Mouse (Mus musculus): ENCODE data around the gene Gstm3.
"Not testable (repeated sequence)": the region's sequence is repeated elsewhere in the genome, so short reads cannot be mapped to it uniquely, and the experiment has no call there.

The Gstm3 gene

GRCm38 (mm10) chr3:107968724-107969395 is at the start of gene Gstm3:
Gene Gstm3, minus strand, starts transcription at chr3:107969283.
- no peak for DNase-seq (ENCODE audit: low read depth)

GRCm38 (mm10) chr3:108018190-108018820 is 49.2 kb upstream of the Gstm3 start:
- no peak for DNase-seq (ENCODE audit: low read depth)

DNA sequence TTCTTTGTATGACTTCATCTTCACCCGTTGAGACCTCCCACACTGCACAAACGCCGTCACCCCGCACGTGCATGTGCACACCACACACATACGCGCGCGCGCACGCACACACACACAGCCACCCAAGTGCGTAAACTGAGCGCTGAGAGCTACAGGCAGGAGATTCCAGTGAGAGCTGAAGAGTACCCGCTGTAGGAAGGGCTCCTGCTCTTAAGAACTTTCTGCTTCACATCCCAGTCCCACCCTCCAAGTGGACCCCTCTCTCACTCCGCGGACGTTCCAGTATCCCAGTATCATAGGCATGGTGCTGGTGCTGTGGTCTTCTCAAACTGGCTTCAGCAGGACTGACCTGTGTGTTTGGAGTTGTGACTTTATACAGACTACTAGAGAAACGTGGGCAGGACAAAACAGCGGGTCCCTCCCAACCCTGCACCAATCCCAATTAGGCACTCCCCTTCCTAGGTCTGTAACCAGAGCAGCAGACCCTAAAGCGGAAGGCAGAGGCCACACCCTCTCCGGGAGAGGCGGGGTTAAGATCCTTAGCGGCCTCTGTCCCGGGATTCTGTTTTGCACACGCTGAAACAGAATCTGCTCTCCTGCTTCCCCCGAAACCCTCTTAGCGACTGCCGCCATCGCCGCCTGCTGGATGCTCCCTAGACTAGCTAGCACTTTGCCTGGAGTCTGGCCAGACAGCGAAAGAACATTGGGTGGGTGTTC is 48.5 kb upstream of the Gstm3 start, which contains the start of gene Gstm1:
Gstm1 (minus strand) TSS at position 501 of the 717 bp plus-strand sequence.
- peak; percentile 71 for DNase-seq (ENCODE audit: low read depth)

DNA sequence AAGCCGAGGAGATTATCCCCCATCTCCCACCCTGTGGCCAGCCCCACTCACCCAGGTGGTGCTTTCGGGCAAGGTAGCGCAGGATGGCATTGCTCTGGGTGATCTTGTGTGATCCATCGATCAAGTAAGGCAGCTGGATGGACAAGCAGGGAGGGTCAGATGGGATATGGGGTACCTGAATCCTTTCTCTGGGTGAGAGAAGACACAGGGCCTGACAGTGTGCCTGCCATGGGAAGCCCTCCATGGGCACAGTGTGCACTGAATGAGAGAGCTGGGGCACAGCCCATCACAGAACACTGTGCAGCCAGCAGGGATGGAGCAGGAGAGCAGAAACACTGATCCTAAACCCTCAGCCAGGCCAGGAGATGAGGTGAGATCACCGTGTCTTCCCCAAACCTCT is 47.4 kb upstream of the Gstm3 start:
- not testable (repeated sequence) for DNase-seq (ENCODE audit: low read depth)

DNA sequence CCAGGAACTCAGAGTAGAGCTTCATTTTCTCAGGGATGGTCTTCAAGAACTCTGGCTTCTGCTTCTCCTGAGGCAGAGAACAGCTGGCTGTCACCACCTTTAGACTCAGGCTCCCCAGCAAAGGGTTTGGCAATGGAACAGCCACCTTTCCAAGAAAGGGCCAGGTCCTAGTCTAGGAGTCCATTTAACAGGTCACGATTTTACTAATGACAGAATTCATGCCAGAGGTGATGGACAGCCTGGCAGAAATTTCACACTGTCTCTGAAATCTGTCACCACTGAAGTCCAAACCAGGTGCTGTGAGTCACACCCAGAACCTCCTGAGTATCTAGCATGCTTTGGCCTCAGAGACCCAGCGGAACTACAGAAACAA is 45.9 kb upstream of the Gstm3 start:
- DNase-seq (ENCODE audit: low read depth): no peak

GRCm38 (mm10) chr3:108014098-108014973 is 45.3 kb upstream of the Gstm3 start:
- no peak for DNase-seq (ENCODE audit: low read depth)

DNA sequence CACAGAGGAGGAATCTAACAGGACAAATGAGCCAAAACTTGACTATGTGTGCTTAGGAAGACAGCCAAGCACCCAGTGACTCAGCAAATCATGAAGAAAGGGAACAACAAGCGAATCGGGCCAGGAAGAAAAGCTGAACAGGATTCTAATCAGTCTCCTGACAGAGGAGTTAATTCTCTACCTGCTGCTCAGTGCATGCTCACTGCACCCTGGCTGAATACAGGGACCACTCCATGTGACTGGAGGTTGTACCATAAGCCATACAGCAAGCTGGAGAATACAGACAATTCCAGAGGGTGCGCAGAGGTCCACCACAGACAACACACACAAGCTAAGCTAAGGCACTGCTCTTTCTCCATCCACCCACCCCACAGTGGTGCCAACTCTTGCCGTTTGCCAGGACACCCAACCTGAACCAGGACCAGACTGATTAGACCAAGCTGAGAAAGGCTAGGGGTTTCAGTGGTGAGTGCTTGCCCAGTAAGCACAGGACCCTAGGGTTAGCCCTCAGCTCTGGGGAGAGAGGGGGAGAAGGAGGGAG is 44.3 kb upstream of the Gstm3 start:
- DNase-seq (ENCODE audit: low read depth): no peak

DNA sequence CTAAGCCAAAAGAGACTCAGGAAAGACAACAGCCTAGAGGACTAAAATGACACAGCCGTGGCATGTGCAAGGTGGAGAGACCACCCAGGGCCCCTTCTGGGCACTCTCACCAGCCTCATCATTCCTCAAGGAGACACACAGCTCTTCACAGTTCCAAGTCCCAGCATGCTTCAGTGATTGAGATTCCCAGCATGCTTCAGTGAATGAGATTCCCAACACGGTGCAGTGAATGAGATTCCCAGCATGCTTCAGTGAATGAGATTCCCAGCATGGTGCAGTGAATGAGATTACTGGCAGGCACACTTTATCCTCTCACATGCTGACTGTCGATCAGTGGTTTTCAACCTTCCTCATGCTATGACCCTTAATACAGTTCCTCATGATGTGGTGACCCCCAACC is 42.5 kb upstream of the Gstm3 start:
- no peak for DNase-seq (ENCODE audit: low read depth)

- no peak for DNase-seq (ENCODE audit: low read depth)
Measured at GRCm38 (mm10) chr3:108010286-108010685, 41.2 kb upstream of the Gstm3 start.

DNA sequence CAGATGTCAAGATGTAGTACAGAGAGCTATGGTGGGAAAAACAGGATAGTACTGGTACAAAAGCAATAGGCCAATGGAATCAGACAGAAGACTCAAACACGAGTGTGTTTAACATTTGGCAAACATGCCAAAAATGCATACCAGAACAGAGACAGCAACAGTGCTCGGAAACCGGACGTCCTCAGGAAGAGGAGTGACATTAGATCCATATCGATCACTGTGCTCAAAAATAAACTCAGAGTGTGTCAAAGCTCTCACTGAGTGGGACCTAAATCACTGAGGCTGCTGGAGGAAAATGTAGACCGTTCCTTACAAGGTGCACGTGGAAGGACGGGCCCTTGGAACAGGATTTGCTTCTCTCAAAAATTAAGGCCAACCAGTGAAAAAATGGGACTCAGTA is 32.9 kb upstream of the Gstm3 start:
- no peak for DNase-seq (ENCODE audit: low read depth)

DNA sequence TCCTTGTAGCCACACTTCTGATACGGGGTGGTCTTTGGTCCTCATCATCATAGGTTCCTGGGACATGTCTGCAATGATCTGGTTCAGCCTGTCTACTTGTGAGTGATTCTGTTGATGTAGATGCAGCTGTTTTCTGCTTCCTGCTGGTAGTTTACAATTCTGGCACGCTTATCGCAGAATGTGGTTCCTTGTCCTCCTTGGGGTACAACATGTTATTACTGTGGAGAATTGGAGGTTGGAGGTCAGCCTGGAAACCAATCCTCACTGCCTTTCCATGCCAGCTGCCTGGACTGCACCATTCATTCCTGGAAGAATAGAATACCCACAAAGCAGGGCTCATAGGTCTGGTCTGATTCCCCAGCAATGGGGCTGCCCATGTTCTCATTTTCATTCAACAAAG is 30.4 kb upstream of the Gstm3 start:
- DNase-seq (ENCODE audit: low read depth): no peak

GRCm38 (mm10) chr3:107998591-107998990 is 29.5 kb upstream of the Gstm3 start:
- DNase-seq (ENCODE audit: low read depth): no peak

GRCm38 (mm10) chr3:107996576-107996975 is 27.5 kb upstream of the Gstm3 start:
- DNase-seq (ENCODE audit: low read depth): no peak

- DNase-seq (ENCODE audit: low read depth): not testable (repeated sequence)
Measured at GRCm38 (mm10) chr3:107995974-107996373, 26.9 kb upstream of the Gstm3 start.

- no peak for DNase-seq (ENCODE audit: low read depth)
Measured at GRCm38 (mm10) chr3:107986041-107986562, 17.0 kb upstream of the Gstm3 start, which contains the start of gene Gstm2. Gene Gstm2, minus strand, starts transcription at chr3:107986453.

DNA sequence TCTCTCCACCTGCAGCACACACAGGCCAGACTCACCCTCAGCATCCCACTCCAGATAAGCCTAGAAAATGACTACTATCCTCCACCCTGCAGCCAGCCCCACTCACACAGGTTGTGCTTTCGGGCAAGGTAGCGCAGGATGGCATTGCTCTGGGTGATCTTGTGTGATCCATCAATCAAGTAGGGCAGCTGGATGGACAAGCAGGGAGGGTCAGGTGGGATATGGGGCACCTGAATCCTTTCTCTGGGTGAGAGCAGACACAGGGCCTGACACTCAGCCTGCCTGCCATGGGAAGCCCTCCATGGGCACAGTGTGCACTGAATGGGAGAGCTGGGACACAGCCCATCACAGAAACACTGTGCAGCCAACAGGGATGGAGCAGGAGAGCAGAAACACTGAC is 16.1 kb upstream of the Gstm3 start:
- not testable (repeated sequence) for DNase-seq (ENCODE audit: low read depth)

DNA sequence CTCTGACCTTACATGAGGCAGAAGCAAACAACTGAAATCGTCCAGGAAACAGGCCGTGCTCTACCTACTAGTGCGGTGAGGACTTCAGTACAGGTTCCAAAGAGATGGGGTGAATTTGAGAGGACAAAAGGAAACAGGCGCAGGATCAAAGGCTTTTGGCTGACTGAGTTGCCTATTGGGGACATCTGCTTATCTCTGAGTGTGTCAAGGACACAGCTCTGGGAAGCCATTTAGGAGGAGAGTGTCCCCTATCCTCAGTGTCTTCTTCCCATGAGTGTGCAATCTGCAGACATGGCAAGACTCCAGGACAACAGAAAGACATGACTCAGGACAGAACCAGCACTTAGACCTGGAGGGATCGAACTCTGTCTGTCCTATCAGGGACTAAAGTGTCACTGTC is 15.4 kb upstream of the Gstm3 start:
- no peak for DNase-seq (ENCODE audit: low read depth)

- no peak for DNase-seq (ENCODE audit: low read depth)
Measured at GRCm38 (mm10) chr3:107983771-107984170, 14.7 kb upstream of the Gstm3 start.

DNA sequence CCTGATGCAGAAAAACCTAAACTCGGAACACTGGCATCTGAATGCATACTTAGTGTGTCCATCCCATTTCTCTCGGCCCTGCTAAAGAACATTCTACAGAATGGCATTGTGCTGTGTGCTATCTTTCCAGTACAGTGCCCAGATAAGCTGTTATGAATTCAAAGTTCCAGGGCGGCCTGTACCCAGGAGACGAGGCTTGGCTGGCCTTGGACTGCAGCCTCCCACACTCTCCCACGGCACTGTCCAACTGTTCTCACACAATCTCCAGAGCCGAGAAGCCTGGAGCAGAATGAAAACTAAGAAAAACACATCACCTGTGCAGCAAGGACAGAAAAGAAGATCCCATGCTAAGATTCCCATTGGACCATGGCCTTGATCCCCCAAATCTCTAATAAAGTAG is 13.6 kb upstream of the Gstm3 start:
- no peak for DNase-seq (ENCODE audit: low read depth)

GRCm38 (mm10) chr3:107981261-107981660 is 12.2 kb upstream of the Gstm3 start:
- no peak for DNase-seq (ENCODE audit: low read depth)

- no peak for DNase-seq (ENCODE audit: low read depth)
Measured at GRCm38 (mm10) chr3:107977691-107978090, 8.6 kb upstream of the Gstm3 start.

DNA sequence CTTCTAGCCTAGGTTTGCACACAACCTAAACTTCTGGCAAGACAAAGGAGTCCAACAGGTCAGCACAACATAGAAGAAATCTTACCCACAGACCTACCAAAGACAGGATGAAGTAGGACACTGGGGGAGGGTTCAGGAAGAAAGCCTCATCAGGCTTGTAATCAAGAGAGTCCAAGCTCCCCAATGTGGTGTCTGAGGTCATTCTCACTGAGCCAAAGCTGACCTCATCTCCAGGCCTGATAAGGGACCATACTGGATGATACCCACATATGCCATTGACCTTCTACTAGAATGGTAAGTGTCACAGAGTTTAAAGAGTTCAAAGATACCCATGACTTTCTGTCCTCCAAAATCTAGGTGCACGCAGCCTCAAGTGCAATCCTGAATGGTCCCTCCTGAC is 5.2 kb upstream of the Gstm3 start:
- DNase-seq (ENCODE audit: low read depth): no peak
